Mouse (Mus musculus) CH12.LX (cell line): ENCODE results near the gene Idh3a.

Source experiments
- CTCF ChIP-seq, 2 experiments: IDR thresholded peaks in 1 of 2; conservative IDR thresholded peaks in 1 of 2; 2 replicates each; pipeline ENCODE4 v1.5.1; 2011 to 2012; ENCODE audit warnings: low read depth in 2 of 2, low read length in 2 of 2, improper control_type of control experiment in 1 of 2, inconsistent platforms in 1 of 2, mild to moderate bottlenecking in 1 of 2, moderate library complexity in 1 of 2
- ELF1 ChIP-seq: IDR thresholded peaks from 2 replicates; pipeline ENCODE4 v1.6.1; 2014; ENCODE audit warnings: low read depth, mild to moderate bottlenecking, inconsistent platforms, low read length, improper control_type of control experiment
- ETS1 ChIP-seq: conservative IDR thresholded peaks from 2 replicates; pipeline ENCODE4 v1.6.1; 2012; ENCODE audit warnings: low read depth, mild to moderate bottlenecking, inconsistent platforms, low read length, improper control_type of control experiment, moderate library complexity
- GABPA ChIP-seq: IDR thresholded peaks from 2 replicates; pipeline ENCODE4 v1.6.1; 2012; ENCODE audit warnings: low read depth, low read length, improper control_type of control experiment, inconsistent platforms; ENCODE audit not compliant: insufficient replicate concordance
- TCF12 ChIP-seq: IDR thresholded peaks from 2 replicates; pipeline ENCODE4 v1.6.1; 2014; ENCODE audit warnings: low read depth, mild to moderate bottlenecking, inconsistent platforms, low read length, improper control_type of control experiment
- UBTF ChIP-seq: IDR thresholded peaks from 2 replicates; pipeline ENCODE4 v1.6.1; 2012; ENCODE audit warnings: low read depth, mild to moderate bottlenecking, inconsistent platforms, low read length, improper control_type of control experiment, moderate library complexity
- ZKSCAN1 ChIP-seq: IDR thresholded peaks from 2 replicates; pipeline ENCODE4 v1.6.1; 2012; ENCODE audit warnings: low read depth, inconsistent platforms, low read length, improper control_type of control experiment, borderline replicate concordance
- ZNF384 ChIP-seq: IDR thresholded peaks from 2 replicates; pipeline ENCODE4 v1.6.1; 2012; ENCODE audit warnings: low read depth, low read length, improper control_type of control experiment, inconsistent platforms

GRCm38 (mm10) chr9:54614182-54614850 is 28.2 kb downstream of the Idh3a start:
- TF ChIP-seq ELF1 (no peak), ZNF384 (no peak), CTCF (conservative IDR thresholded peaks at IDR 0.05 in 1 of 2, IDR thresholded peaks at IDR 0.05 in 1 of 2; ENCODE audit: low read depth in 2 of 2, low read length in 2 of 2) (peak; percentile 66 to 84), GABPA (no peak), TCF12 (no peak), ZKSCAN1 (no peak), UBTF (no peak), ETS1 (no peak)
